Mouse (Mus musculus) erythroid progenitor cell, adult 5-6 weeks (primary cell): ENCODE data around the gene Hes3. TPM values are rescaled to one million over a fixed set of nuclear protein-coding genes. Genes with fewer than 3 reads are reported as not detected.

Experiments
- ATAC-seq: replicated peaks from 2 replicates; pipeline ENCODE4 v1.8.0; 2016; ENCODE audit warnings: moderate number of reproducible peaks, mild to moderate bottlenecking, moderate TSS enrichment, inconsistent platforms; ENCODE audit not compliant: poor library complexity, low FRiP score, severe bottlenecking
- total RNA-seq, 2 experiments: library from RNA; stranded (forward) in 1 of 2; stranded (reverse) in 1 of 2; fragments of 150-400 nt in 1 of 2; fragments of 186-747, 209-891 nt in 1 of 2; gene quantifications; 2 replicates each; pipeline versions ENCODE4 v1.2.3 to v1.2.4; 2015 to 2017; ENCODE audit warnings: low replicate concordance in 2 of 2

The Hes3 gene
- total RNA-seq, 2 experiments from 2014 or later: not detected

DNA sequence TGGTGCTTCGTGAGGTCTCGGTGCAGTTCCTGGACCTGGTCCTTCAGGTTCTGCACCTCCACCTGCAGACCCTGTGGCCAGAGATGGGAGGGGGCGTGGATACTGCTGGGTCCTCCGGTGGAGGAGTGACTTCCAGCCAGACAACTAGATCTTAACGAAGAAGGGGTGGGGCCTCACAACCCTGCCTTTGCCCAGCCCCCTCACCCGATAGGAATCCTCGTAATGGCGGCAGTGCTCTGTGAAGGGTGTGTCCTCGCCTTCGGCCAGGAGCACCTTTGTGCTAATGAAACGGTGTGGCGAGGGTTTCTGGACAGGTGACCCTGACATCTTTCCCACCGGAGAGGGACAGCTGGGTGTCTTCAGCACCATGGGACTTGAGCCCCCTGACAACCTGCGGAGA is 20.7 kb upstream of the Hes3 start:
- ATAC-seq: no peak

DNA sequence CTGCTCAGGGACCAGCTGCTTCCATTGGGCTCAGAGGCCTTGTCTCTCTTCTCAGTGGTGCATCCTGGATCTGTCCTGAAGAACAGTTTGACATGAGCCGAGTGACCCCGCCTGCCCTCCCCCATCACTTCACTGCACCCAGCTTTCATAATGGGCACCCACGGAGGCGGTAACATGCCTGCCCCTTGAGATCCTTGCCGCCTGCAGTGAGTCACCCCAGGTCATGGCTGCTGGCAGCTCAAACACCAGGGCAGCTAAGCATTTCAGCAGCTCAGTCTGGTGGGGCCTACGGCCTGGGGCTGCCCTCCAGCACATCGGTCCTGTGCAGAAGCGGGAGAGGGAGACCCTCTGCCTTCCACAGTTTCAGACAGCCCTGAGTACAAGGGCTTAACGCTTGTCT is 16.1 kb upstream of the Hes3 start:
- ATAC-seq: no peak

DNA sequence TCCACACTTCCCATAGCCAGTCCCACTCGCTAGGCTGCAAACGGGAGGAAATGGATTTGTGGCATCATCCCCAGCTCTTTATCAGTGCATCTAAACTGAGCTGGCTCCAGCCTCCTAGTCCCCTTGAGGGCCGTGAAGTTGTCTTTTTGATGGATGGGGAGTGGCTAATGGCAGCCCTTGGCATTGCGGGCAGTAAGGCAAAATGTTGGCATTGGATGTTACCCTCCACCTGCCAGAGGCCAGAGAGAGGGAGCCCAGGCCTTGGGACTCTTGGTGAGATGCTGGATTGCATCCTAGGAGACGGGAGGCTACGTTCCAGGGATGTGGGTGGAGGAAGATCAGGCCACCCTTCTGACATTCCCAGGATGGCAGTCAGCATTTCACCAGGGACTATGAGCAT is 14.5 kb upstream of the Hes3 start:
- no peak for ATAC-seq

DNA sequence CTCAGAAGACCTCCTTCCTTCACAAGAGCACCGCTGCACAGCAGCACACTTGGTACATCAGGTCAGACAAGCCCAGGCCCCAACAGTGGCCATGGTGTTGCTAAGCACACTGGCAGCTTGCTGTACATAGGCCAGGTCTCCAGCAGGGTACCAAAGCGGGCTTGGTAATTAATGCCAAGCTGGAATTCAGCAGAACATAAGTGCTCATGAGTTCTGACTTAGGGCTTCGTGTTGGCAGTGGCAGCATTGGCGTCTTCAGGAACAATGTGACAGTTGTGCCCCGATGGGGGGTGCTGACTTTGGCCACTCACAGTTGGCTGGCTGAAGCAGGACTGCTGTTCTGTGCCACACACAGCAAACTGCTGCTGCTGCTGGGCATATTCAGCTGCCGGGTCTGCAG is 13.2 kb upstream of the Hes3 start:
- no peak for ATAC-seq

DNA sequence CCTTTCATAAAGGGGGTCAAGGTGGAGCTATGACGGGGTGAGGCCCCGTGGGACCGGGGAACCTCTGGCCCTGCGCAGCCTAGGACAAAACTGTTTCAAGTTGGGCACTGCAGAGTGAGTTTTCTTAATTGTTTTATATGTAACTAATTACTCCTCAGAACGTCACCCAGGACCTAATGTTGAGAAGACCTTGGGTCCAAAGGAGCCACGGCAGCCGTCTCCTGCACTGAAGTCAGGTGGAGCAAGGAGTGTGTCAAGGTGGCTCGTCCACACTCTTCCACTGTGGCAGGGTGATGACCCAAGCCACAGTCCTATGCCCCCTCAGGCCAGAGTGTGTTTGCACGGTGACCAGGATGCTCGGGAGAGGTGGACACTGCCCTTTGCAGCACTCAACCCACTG is 11.7 kb upstream of the Hes3 start:
- ATAC-seq: no peak

DNA sequence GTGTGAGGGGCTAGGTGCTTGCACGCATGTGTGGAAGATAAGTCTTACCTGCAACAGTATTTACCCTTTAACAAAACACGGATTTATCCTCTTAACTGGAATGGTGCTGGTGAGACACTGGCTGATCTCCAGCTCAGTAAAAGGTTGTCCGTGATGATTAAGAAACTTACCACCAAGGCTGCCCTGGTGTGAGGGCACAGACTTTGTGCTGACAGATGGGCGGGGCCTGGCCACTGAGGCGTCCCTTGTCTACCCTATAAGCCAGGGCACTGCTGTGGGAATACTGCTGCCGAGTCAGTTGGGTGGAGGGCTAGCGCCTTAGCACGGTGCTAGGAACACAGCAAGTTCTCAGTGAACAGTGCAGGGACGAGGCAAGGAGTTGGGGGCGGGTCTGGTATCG is 10.6 kb upstream of the Hes3 start:
- no peak for ATAC-seq

DNA sequence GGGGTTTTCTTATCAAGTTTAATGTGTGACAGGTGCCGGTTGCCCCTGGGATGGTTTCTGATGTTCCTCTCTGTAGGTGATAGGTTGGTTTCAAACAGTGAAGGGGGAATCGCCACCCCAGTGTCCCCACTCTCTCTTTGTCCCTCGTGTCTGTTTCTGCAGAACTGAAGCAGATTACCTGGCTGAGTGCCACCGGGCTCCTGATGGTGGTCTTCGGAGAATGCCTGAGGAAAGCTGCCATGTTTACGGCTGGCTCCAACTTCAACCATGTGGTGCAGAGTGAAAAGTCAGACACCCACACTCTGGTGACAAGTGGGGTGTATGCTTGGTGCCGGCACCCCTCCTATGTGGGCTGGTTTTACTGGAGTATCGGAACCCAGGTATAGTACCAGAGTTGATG is 8.9 kb upstream of the Hes3 start:
- no peak for ATAC-seq

DNA sequence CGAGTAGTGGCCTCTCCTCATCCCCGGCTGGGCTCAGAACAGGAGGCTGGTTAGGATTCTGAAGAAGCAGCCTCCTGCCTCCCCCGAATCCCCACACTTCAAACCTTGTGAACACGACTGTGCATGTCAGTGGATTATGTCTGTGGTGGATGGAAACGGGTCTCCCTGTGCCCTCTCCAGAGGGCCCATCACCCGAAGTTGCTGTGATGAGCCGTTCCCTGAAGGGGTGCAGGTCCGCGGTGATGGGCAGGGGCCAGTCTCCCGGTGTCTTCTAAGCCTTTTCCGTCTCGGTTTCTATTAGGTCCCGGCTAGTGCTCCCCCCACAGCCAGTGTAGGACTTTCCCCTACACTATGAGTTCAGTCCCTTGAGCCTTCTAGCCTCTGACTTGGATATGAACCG is 7.4 kb upstream of the Hes3 start:
- ATAC-seq: no peak

DNA sequence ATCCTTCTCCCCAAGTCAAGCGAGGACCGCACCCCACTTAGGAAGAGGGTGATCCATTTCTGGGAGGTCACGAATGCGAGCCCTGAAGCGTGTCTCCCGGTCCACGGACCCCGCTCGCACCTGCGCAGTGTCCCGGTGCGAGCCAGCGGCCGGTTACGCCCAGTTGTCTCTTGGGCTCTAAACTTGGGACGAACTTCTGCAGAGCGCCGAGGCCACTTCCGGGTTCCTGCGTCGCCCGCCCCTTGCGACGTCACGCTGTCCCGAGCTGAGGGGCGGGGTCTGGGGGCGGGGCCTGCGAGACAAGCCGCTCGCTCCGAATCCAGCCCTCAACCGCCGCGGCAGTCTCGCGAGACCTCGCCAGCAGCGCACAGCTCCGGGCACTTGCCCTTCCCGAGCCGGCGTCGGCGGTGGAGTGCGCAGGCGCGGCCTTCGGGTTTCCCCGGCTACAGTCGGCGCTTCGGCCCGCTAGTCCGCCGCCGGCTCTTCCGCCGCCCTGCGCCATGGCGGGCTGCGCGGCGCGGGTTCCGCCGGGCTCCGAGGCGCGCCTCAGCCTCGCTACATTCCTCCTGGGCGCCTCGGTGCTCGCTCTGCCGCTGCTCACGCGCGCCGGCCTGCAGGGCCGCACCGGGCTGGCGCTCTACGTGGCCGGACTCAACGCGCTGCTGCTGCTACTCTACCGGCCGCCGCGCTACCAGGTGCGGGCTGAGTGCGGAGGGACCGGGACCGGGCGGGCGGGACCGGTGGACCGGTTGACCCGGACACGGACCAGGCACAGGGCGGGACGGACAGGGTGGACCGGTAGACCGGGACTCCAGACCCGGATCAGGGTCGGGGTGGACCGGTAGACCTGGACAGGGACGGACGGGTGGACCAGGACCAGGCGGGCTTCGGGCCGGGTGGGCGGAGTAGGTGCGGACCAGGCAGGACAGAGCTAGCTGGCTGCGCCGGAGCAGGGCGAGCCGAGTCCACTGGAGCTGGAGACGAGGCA is 5.7 kb upstream of the Hes3 start, which contains the start of gene Icmt:
Gene Icmt, plus strand, starts transcription at position 354 of the 988 bp plus-strand sequence.
- peak; percentile 88 for ATAC-seq

DNA sequence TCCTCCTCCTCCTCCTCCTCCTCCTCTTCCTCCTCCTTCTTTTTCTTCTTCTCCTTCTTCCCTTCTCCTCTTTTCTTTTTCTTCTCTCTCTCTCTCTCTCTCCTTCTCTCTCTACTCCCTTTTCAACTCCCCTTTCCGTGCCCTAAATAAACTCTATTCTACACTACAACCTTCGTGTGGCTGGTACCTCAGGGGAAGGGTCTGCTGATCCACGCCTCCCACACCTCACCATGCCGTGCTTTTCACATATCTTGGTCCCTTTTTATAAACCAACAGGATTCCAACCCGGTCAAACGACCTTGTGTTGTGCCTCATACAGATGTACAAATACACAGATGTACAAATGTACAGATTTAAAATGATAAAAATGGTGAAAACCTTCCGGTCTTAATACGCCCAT is 4.9 kb upstream of the Hes3 start:
- no peak for ATAC-seq

DNA sequence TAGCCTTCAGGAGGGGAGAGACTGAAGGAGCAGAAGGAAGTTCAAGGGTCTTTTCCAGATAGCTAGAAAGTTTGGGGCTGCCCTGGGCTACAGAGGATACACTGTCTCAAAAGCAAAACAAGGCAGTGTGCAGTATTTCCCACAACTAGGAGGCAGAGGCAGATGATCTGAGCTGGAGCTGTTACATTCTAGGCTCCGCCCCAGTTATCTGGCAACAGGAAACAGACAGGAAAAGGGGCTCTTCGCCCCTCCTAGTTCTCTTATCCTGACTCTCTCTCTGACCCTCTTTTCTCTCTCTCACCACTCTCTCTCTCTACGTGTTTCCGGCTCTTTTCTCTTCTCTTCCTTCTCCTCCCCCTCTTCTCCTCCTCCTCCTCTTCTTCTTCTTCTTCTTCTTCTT is 4.5 kb upstream of the Hes3 start:
- ATAC-seq: no peak

DNA sequence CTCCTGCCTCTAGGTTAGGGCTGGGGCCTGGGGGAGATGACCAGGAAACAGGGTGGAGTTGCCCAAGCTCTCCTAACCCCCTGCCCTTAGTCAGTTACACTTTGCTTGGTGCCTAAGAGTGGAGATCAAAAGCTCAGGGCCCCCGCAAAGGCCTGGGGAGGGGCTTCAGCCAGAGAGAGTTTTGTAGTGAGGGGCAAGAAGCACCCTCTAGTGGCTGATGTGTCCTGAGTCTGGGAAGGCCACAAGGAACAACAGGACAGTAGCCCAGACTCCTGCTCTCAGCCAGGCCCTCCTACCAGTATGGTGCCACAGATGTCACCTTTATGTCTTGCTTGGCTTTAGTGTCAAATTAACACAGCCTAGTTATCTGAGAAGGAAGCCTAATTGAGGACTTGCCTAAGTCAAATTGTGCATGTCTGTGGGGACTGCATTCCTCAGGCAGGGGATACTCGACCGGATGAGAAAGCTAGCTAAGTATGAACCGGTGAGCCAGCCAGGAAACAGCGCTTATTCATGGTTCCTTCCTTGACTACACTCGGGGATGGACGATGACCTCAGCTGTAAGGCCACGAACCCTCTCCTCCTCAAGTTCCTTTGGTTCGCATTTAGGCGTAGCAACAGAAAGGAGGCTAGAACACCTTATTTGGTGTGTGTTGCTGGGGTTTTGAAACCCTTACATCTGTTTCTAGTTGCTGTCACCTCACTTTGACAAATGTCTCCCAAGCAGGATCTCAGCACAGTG is 2.9 kb upstream of the Hes3 start:
- no peak for ATAC-seq

DNA sequence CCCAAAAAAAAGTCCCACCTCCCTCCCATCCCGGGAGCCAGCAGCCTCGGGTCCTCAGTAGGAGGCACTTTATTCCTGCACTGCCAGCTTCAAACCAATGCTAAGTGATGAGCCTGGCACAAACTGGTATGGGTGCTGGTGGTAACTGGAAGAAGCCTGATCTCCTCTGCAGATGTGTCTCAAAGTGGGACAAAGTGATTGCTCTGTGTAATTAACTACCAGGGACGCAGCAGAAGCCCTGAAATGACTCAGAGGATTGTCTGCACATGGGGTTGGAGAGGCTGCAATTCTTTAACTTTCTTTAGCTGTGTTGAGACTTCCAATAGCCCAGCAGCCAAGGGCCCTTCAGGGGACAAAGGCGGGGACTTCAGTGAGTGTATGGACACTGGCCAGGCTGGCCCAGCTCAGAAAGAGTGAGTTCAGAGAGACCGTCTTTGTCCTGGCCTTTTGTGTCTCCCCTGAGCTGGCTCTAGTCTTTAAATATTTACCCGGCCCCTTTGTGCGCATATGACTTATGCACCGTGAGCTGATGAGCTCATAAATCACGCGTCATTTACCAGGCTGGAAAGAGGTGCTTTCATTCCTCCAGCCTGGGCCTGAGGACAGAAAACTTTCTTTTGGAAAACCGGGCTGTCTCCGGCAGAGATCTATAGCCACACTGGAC is 772 bp upstream of the Hes3 start:
- ATAC-seq: no peak

DNA sequence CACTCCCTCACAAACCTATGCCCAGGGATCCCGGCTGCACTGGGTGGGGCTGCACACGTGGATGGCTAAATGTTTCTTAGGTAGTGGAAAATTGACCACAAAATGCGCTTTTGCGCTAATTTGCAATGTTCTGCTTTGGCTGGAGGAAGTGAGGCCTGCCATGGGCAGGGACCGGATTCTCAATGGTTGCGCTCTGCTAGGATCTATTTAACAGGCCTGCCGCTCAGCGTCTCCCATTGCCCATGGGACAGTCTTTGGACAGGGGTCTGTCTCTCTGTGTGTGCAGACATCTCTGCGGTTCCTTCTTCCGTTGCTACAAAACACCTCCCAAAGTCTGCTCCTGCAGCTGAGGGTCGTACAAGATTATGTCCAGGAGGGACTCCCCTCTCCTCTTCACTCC is 471 bp downstream of the Hes3 start:
- no peak for ATAC-seq

DNA sequence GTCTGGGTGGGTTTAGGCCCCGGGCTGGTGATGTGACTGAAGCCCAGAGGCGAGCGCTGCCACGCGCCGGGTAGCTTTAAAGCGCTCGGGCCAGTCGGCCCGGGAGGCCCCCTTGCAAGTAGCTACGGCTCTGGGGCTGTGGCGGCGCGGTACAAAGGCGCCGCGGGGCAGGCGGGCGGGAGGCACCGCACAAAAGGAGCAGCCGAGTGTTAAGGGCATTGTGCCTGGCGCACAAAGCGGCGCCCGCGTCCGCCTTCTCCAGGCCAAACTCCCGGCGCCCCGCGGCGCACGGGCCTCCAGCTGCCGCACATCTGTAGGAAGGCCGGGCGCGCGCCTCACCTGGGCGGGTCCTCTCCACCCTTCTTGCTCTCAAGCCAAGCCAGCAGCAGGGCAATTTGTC is 1.1 kb downstream of the Hes3 start:
- ATAC-seq: no peak

DNA sequence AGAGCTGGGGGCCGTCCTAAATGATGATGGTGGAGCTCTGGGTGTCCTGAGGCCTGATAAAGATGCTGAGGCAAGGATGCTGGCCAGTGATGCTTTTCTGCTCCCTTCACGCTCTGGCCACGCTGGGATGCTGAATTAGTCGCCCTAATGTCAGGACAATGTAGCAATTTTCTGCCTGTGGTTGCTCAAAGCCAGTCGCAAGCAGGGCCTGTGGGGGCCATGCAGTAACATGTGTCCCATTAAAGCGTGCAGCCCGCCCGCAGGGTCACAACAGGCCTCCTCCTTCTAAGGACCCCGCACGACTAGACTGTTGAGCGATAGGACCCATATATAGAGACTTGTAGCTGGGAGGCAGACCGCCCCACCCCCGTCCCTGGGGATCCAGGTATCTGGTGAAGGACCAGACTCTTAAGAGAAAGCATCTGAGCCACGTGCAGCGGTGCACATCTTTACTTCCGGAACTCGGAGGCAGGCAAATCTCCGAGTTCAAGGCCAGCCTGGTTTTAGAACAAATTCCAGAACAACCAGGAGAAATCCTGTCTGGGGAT is 3.0 kb downstream of the Hes3 start:
- ATAC-seq: no peak

DNA sequence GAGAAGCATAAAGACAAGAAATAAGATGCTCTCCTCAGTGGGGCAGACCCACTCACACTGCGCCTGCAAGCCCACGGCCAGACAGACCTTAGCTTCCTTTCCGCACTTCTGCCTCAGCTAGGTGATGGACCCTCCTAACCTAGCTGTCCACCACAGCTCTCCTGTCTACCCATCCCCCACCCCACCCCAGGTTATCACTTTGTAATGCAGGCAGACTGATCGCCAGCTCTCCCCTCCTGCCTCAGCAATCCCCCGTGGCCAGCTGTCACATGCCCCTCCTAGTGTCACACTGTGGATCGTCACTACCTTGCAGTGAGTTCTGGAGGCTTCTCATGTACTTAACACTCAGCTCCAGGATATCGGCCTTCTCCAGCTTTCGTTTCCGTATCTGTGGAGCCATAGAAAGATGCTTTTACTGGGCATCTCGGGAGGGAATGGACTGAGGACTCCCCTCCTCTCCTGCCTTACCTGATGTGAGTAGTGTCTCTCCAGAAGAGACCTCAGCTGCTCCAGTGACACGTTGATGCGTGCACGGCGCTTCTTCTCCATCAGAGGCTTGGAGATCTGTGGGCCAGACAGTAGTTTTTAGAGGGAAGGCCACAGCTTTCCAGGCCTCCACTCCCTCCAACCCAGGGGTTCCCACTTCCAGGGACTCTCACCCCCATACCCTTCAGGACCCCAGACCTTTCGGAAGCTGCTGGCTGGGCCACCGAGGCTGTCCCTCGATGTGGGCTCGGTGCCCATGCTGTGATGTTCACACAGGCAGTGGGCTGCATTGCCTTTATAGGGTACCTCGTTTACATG is 3.9 kb downstream of the Hes3 start:
- no peak for ATAC-seq

DNA sequence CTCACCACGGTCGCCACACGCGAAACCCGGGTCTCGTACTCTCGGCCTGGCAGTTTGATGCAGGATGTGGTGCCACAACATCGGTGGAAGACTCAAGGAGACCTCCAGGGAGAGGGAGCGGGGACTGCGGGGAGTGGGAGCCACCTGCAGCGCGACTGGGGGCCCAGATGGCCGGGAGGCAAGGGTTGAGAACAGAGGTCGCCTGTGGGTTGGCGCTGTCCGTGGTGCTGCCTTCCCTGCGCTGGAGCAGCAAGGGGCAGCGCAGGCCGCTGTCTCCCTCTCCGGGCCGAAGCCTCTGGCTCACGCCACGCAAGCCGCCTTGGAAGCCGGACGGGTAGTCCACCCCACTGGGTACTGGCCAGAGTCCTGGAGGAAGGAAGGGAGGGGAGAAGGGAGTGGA is 4.6 kb downstream of the Hes3 start:
- ATAC-seq: no peak

DNA sequence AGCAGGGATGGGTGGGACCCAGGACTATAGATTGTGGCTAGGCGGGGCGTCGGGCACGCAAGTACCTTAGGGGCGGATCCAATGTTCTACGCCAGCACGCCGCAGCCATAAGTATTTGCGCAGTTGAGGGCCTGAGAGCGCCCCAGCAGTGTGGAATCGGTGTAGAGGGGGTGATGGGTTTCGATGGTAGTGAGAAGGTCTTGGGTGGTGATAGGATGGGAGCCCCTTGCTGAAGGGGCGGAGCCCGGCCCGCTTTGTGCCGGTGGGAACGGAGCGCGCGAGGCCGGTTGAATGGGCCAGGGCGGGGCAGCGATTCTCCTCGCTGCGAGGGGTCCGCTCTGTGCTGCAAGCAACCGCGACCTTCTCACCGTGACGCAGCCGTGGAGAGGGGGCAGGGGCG is 5.3 kb downstream of the Hes3 start:
- no peak for ATAC-seq

DNA sequence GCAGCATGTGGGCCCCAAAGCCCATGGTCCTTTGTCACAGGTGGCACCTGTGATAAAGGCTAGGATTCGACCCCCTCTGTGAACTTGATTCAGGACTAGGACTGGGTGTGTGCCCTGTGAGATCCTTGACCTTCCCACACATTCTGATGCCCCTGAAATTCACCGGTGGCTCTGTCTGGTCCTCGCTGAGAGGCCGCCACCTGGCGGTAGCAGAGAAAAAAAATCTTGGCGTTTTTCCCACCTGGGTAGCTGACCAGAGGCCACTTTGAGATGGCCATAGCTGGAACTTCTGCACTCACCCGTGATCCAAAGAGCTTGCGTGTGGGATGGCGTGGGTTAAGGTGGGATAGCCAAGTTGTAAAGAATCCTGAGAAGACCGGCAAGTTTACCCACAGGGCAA is 6.0 kb downstream of the Hes3 start:
- ATAC-seq: no peak
